Mouse (Mus musculus): ENCODE measurements at regions not wholly inside any gene's neighbourhood (a gene's known extent, or its start where the extent isn't known, plus 50 kb on each side); places are given as distances from the start of the nearest gene placed in this dataset.

DNA sequence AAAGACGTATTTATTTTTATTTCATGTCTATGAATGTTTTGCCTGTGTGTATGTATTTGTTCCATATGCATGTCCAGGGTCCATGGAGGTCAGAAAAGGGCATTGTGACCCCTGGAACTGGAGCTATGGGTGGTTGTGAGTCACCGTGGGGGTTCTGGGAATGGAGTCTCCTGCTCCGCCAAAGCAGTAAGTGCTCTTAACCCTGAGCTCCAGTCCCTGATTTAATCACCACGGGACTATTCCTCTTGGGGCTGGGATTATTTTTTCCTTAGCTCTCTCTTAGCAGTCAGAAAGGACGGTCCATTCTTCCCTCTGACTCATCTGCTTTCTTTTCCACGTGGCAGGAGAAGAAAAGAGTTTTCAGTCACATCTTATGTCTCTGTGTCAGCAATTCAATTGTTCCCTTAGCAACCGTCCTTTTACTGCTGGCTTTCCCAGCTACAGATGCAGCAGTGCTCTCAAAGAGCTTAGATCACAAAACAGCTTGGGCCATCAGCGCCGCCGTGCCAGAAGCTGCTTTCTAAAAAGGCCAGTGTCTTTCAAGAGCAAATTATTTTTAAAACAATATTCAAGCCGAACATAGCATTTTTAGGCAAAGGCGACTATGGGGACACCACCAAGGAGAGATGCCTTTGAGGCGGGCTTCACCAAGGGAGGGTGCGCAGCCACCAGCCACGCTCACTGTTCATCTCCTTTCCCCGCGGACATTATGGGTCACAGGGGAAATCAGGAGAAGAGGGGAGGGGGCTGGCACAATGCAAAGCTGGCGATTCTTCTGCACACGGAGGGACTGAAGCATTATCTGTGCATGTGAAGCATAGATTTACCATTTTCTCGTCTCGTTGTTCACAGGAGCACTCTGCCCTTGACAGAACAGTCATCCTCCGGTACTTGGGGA is 110.8 kb downstream of the Map3k7 start:
- peak in 1 of 2 experiments; percentile 40 for DNase-seq (ENCODE audit: low spot score in 2 of 2)

DNA sequence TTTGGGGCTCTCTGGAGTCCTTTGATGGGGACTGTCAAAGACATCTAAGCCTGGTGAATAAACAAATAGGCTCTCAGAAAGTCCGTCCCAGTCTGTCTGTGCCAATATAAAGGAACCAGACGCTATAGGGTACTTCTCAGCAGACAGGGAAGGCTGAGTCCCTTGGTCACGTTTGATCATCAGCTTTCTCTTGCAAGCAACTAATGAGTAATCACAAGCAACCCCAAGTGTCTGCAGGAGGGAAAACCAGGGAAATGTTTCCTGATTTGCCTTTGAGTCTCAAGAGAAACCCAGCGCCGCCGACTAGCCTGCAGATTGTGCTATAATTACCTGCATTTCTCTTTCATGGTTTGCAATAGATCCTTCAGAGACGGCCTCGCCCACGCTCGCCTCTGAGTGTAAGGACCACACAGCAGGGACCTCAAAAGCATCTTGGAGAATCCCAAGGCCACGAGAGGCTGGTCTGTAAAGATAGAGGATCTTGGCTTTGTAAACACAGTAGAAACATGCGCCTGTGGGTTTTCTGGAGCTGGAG is 112.6 kb downstream of the Map3k7 start:
- no peak for DNase-seq (ENCODE audit: low spot score in 2 of 2)

GRCm38 (mm10) chr4:32083456-32083855 is 119.6 kb downstream of the Map3k7 start:
- DNase-seq (ENCODE audit: low spot score in 2 of 2) = no peak

DNA sequence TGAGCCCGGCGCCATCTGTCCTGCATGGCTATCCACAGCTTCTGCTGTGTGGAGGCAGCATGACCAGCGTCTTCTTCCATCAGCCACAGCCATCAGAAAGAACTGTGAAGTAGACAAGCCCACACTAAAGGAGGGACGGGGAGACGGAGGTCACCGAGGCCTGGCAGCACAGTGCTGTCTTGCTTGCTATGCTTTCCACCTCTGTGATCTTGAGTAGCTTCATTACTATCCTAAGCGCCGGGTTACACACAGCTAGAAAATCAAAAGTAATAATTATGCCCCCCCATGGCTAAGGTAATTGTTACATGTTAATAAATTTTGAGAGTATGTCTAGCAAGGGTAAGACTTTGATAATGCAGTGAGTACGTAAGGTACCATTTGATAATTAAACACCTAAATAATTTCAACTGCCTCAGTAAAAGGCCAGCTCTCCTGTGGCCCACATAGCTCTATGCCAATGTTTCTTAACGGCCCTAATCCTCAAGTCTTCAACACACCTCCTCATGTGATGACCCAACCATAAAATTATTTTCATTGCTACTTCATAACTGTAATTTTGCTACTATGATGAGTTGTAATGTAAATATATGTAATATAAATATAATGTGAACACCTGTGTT is 120.5 kb downstream of the Map3k7 start:
- DNase-seq (ENCODE audit: low spot score in 2 of 2) = no peak

GRCm38 (mm10) chr4:32085040-32085439 is 121.1 kb downstream of the Map3k7 start:
- no peak for DNase-seq (ENCODE audit: low spot score in 2 of 2)

GRCm38 (mm10) chr4:32091086-32091485 is 127.2 kb downstream of the Map3k7 start:
- DNase-seq (ENCODE audit: low spot score in 2 of 2) = no peak

GRCm38 (mm10) chr4:32092320-32093041 is 128.6 kb downstream of the Map3k7 start:
- DNase-seq (ENCODE audit: low spot score in 2 of 2) = no peak

GRCm38 (mm10) chr4:32098233-32098632 is 134.3 kb downstream of the Map3k7 start:
- no peak for DNase-seq (ENCODE audit: low spot score in 2 of 2)

GRCm38 (mm10) chr4:32101002-32101401 is 137.1 kb downstream of the Map3k7 start:
- no peak for DNase-seq (ENCODE audit: low spot score in 2 of 2)

DNA sequence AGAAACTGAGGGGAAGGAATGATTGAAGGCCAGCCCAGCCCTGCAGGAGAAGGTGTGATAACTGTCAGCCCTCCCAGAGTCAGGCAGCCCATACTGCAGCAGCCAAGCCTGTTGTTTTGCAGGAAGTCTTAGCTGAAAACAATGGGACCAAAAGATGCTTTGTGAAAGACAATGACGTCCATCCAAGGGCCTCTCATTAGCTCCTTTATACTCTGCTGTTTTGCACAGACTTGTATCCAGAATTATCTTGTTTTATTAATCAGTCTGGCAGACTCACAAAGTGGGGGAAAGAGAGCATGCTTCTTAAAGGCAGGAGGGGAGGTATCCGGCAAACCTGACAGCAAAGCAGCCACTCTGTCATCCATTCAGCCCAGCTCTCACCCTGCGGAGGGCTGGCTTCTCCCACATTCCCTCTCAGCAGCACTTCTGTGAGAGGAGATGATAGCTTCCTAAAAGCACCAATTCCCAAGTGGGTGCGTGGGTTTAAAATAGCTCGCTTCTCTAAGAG is 131.9 kb upstream of the Bach2 start:
- no peak for DNase-seq (ENCODE audit: low spot score in 2 of 2)

DNA sequence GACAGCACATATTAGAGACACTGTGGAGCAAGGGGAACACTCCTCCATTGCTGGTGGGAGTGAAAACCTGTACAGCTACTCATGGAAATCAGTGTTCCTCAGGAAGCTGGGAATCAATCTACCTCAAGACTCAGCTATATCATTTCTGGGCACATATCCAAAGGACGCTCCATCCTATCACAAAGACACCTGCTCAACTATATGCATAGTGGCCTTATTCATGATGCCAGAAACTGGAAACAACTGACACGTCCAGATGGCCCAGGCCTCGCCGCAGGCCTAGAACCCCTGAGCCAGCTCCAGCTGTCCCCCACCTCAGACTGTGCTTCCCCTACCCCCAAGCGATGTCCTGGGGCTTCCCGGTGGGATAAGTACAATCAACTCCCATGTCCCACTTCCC is 116.3 kb upstream of the Bach2 start:
- DNase-seq (ENCODE audit: low spot score in 2 of 2) = no peak

GRCm38 (mm10) chr4:32126828-32127227 is 111.8 kb upstream of the Bach2 start:
- DNase-seq (ENCODE audit: low spot score in 2 of 2) = no peak

- DNase-seq (ENCODE audit: low spot score in 2 of 2) = no peak
These were observed 108.0 kb upstream of the Bach2 start for GRCm38 (mm10) chr4:32130594-32130993.

DNA sequence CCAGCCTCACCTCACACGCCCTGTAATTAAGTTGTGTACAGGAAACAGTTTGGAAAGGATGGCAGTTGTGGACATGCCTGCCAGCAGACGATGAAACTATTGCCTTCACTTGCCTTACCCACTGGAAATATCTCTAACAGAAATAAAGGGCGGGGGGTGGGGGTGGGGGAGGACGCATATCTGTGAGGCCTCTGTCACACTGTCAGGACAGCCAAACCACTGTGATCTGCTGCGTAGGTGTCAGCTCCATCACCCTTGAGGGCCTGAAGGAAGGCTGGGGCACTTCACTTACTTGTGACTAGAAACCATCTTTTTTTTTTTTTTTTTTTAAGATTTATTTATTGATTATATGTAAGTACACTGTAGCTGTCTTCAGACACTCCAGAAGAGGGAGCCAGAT is 106.8 kb upstream of the Bach2 start:
- DNase-seq (ENCODE audit: low spot score in 2 of 2) = no peak

DNA sequence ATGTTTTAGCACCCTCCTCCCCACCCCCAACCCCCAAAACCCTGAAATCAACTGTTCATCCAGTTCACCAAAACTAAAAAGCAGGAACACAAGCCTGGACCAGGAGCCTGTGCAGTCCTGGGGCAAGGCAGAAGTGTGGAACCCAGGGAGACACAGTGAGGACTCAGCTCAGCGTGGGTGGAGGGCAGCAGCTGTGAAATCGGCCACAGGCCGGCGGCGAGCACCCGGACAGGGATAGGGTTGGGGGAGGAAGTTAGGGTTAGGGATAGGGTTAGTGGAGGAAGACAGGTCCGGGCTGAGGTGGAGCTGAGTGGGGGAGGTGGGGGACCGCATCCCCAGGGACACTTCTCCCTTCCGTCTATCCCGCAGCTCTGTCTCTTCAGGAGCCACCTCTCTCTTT is 102.5 kb upstream of the Bach2 start:
- DNase-seq (ENCODE audit: low spot score in 2 of 2) = no peak

DNA sequence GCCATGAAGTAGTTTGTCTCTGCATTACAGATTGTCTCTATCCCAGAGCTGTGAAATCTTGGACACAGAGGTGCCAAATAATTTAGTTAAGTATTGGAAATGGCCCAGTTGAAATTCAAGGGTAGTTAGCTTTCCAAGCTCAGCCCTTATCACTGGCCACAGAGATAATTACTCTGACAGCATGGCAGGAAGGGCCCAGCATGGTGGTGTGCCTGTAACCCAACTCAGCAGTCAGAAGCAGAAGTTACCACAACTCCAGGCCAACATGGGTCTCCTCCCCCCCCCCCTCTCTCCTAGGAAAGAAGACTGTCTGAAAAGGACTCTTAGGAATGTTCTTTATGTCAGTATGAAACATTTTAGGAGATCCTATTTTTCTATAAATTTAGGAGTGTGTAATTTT is 101.4 kb upstream of the Bach2 start:
- no peak for DNase-seq (ENCODE audit: low spot score in 2 of 2)

DNA sequence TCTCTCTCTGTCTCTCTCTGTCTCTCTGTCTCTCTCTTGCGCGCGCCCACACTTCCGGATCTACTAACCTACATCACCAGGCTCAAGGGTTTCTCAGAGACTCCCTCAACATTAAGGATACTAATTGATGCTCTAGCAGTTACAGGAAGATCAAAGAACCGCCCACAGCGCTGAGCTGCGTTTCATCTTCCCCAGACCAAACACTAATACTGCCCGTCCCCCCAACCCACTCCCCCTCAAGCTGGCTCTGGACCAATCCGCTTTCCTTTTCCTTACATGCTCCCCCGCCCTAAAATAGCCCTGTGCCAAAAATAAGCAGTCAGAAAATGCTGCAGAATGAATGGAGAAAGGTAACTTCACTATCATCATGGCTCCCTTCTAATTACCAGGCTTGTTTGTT is 100.6 kb upstream of the Bach2 start:
- DNase-seq (ENCODE audit: low spot score in 2 of 2) = no peak

- no peak for DNase-seq (ENCODE audit: low spot score in 2 of 2)
These were observed 99.0 kb upstream of the Bach2 start for GRCm38 (mm10) chr4:32139586-32139985.

GRCm38 (mm10) chr4:32140068-32140467 is 98.5 kb upstream of the Bach2 start:
- no peak for DNase-seq (ENCODE audit: low spot score in 2 of 2)

DNA sequence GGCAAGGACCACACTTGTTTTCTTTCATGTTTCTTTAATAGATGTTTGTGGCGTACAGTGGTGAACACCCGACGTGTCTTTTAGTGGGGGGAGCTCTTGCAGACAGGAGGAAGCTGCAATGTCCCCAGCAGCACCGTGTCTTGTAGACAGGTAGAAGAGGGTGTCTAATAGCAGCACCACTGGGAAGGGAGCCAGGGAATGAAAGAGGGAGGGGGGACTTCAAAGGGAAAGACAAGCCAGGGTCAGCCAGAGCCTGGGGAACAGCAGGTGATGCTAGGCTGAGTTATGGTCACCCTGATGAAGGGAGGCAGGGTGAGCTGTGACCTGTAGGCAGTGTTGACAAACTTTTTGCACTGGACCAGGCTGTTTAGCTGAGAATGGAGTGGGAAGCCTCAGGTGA is 96.4 kb upstream of the Bach2 start:
- no peak for DNase-seq (ENCODE audit: low spot score in 2 of 2)

GRCm38 (mm10) chr4:32147146-32147545 is 91.5 kb upstream of the Bach2 start:
- no peak for DNase-seq (ENCODE audit: low spot score in 2 of 2)

GRCm38 (mm10) chr4:32148597-32148996 is 90.0 kb upstream of the Bach2 start:
- no peak for DNase-seq (ENCODE audit: low spot score in 2 of 2)

Measured in frontal cortex, postnatal 25 days (tissue).